In genomic region chr19:36204269-36204668, GRCm38 (mm10) we compare ENCODE assay signal across 16 mouse cellular contexts.
"Had no signal": no experiment of that assay in that cellular context is flagged by ENCODE, and none has a peak within 500 bp of the region (broad histone marks: within the 10 kb centered on the region; RNA-seq: fewer than 3 reads in every experiment).

No protein-coding gene starts in this region.

- H3K36me3 ChIP-seq: neural tube, embryonic 13.5 days; neural tube, embryonic 15.5 days; stomach, embryonic 15.5 days had no signal

- H3K4me1 ChIP-seq: neural tube, embryonic 13.5 days had no signal

- H3K4me2 ChIP-seq: neural tube, embryonic 13.5 days; neural tube, embryonic 15.5 days; stomach, embryonic 15.5 days had no signal

- DNase-seq: retina, postnatal 1 day; right cerebral cortex, adult 18-20 months; right cerebral cortex, postnatal 14 days; right cerebral cortex, postnatal 25 days; right cerebral cortex, postnatal 4 days; spleen, adult 18-20 months; thymus, adult 18-20 months; thymus, adult 2 months; thymus, postnatal 14 days; thymus, postnatal 25 days; thymus, postnatal 36 days; thymus, postnatal 4 days had no signal

- H3K9me3 ChIP-seq: neural tube, embryonic 13.5 days; neural tube, embryonic 15.5 days; stomach, embryonic 15.5 days had no signal

- H3K27ac ChIP-seq: neural tube, embryonic 13.5 days; neural tube, embryonic 15.5 days; stomach, embryonic 15.5 days; stomach, postnatal 0 days had no signal

- H3K4me3 ChIP-seq: neural tube, embryonic 13.5 days; neural tube, embryonic 15.5 days; stomach, embryonic 15.5 days had no signal

- H3K27me3 ChIP-seq: neural tube, embryonic 13.5 days; neural tube, embryonic 15.5 days; stomach, embryonic 15.5 days had no signal

- H3K9ac ChIP-seq: neural tube, embryonic 13.5 days; neural tube, embryonic 15.5 days; stomach, embryonic 15.5 days had no signal
